Mouse (Mus musculus): ENCODE data around the gene Tas2r134. TPM values are rescaled to one million over a fixed set of nuclear protein-coding genes. Genes with fewer than 3 reads are reported as not detected.

Gene Tas2r134
- polyA plus RNA-seq, 1 experiment from 2014 or later: not detected

- Histone ChIP-seq H3K9me3 (ENCODE audit: low read length) (no peaks in the 10 kb centered on the region), H3K4me2 (replicated peaks; ENCODE audit: low read depth, low read length) (no peak overlapping the region), H3K27ac (ENCODE audit: low read length) (no peak overlapping the region), H3K4me3 (ENCODE audit: low read depth, low read length) (no peak overlapping the region), H3K27me3 (replicated peaks; ENCODE audit: insufficient read depth, low read length) (no peaks in the 10 kb centered on the region), H3K36me3 (ENCODE audit: insufficient read depth, low read length) (no peaks in the 10 kb centered on the region), H3K4me1 (ENCODE audit: insufficient read depth, low read depth, low read length) (no peaks in the 10 kb centered on the region), H3K9ac (replicated peaks; ENCODE audit: low read depth) (no peak overlapping the region)
- DNase-seq (ENCODE audit: low spot score) (peak; percentile 41), ATAC-seq (no peak)
- 46% methylated on average over 7 of the region's 7 CpGs for WGBS
- TF ChIP-seq EP300 (IDR thresholded peaks at IDR 0.05): no peak
- no peak for TF ChIP-seq CTCF (IDR thresholded peaks at IDR 0.05)
These were observed 16.2 kb downstream of the Tas2r134 start for GRCm38 (mm10) chr2:51643244-51644139.

- ATAC-seq (no peak), DNase-seq (ENCODE audit: low spot score) (peak; percentile 54)
- Histone ChIP-seq H3K9ac (replicated peaks; ENCODE audit: low read depth) (no peak overlapping the region), H3K4me2 (replicated peaks; ENCODE audit: low read depth, low read length) (no peak overlapping the region), H3K27ac (ENCODE audit: low read length) (no peak overlapping the region), H3K4me3 (ENCODE audit: low read depth, low read length) (no peak overlapping the region), H3K27me3 (replicated peaks; ENCODE audit: insufficient read depth, low read length) (no peaks in the 10 kb centered on the region), H3K9me3 (ENCODE audit: low read length) (no peaks in the 10 kb centered on the region), H3K4me1 (ENCODE audit: insufficient read depth, low read depth, low read length) (no peaks in the 10 kb centered on the region), H3K36me3 (ENCODE audit: insufficient read depth, low read length) (no peaks in the 10 kb centered on the region)
- TF ChIP-seq CTCF (IDR thresholded peaks at IDR 0.05): no peak
- TF ChIP-seq EP300 (IDR thresholded peaks at IDR 0.05): no peak
- WGBS: 61% methylated on average over 3 of the region's 3 CpGs
These were observed 20.7 kb downstream of the Tas2r134 start for GRCm38 (mm10) chr2:51647972-51648371.

GRCm38 (mm10) chr2:51649887-51650286 is 22.6 kb downstream of the Tas2r134 start:
- Histone ChIP-seq H3K36me3 (ENCODE audit: insufficient read depth, low read length) (no peaks in the 10 kb centered on the region), H3K27ac (ENCODE audit: low read length) (no peak overlapping the region), H3K27me3 (replicated peaks; ENCODE audit: insufficient read depth, low read length) (no peaks in the 10 kb centered on the region), H3K9ac (replicated peaks; ENCODE audit: low read depth) (no peak overlapping the region), H3K4me1 (ENCODE audit: insufficient read depth, low read depth, low read length) (no peaks in the 10 kb centered on the region), H3K4me3 (ENCODE audit: low read depth, low read length) (no peak overlapping the region), H3K9me3 (ENCODE audit: low read length) (no peaks in the 10 kb centered on the region), H3K4me2 (replicated peaks; ENCODE audit: low read depth, low read length) (no peak overlapping the region)
- TF ChIP-seq CTCF (IDR thresholded peaks at IDR 0.05): no peak
- TF ChIP-seq EP300 (IDR thresholded peaks at IDR 0.05): no peak
- DNase-seq (ENCODE audit: low spot score): no peak
- 86% methylated on average over 1 of the region's 1 CpGs for WGBS
- no peak for ATAC-seq

GRCm38 (mm10) chr2:51652086-51652485 is 24.8 kb downstream of the Tas2r134 start:
- H3K27ac ChIP-seq (ENCODE audit: low read length): no peak overlapping the region
- TF ChIP-seq EP300 (IDR thresholded peaks at IDR 0.05): no peak
- TF ChIP-seq CTCF (IDR thresholded peaks at IDR 0.05): no peak
- no peaks in the 10 kb centered on the region; the same call in 1 of the 2 replicates for H3K4me1 ChIP-seq (ENCODE audit: insufficient read depth, low read depth, low read length)
- ATAC-seq: no peak
- H3K36me3 ChIP-seq (ENCODE audit: insufficient read depth, low read length): no peaks in the 10 kb centered on the region
- H3K9ac ChIP-seq (replicated peaks; ENCODE audit: low read depth): no peak overlapping the region
- no peaks in the 10 kb centered on the region for H3K27me3 ChIP-seq (replicated peaks; ENCODE audit: insufficient read depth, low read length)
- no peak overlapping the region for H3K4me2 ChIP-seq (replicated peaks; ENCODE audit: low read depth, low read length)
- WGBS: 91% methylated on average over 10 of the region's 10 CpGs
- no peak overlapping the region for H3K4me3 ChIP-seq (ENCODE audit: low read depth, low read length)
- DNase-seq (ENCODE audit: low spot score): no peak
- no peaks in the 10 kb centered on the region for H3K9me3 ChIP-seq (ENCODE audit: low read length)

GRCm38 (mm10) chr2:51657684-51658083 is 30.4 kb downstream of the Tas2r134 start:
- DNase-seq (ENCODE audit: low spot score) (no peak), ATAC-seq (no peak)
- WGBS: 34% methylated on average over 3 of the region's 3 CpGs
- H3K4me1 ChIP-seq (ENCODE audit: insufficient read depth, low read depth, low read length): no peaks in the 10 kb centered on the region; the same call in 1 of the 2 replicates
- no peaks in the 10 kb centered on the region for H3K9me3 ChIP-seq (ENCODE audit: low read length)
- H3K9ac ChIP-seq (replicated peaks; ENCODE audit: low read depth): no peak overlapping the region
- TF ChIP-seq CTCF (IDR thresholded peaks at IDR 0.05): no peak
- no peak for TF ChIP-seq EP300 (IDR thresholded peaks at IDR 0.05)
- no peak overlapping the region for H3K4me3 ChIP-seq (ENCODE audit: low read depth, low read length)
- H3K27me3 ChIP-seq (replicated peaks; ENCODE audit: insufficient read depth, low read length): no peaks in the 10 kb centered on the region
- H3K4me2 ChIP-seq (replicated peaks; ENCODE audit: low read depth, low read length): no peak overlapping the region
- H3K27ac ChIP-seq (ENCODE audit: low read length): no peak overlapping the region
- no peaks in the 10 kb centered on the region for H3K36me3 ChIP-seq (ENCODE audit: insufficient read depth, low read length)

- Histone ChIP-seq H3K27me3 (replicated peaks; ENCODE audit: insufficient read depth, low read length) (no peaks in the 10 kb centered on the region), H3K9me3 (ENCODE audit: low read length) (no peaks in the 10 kb centered on the region), H3K4me1 (ENCODE audit: insufficient read depth, low read depth, low read length) (no peaks in the 10 kb centered on the region; the same call in 1 of the 2 replicates), H3K4me3 (ENCODE audit: low read depth, low read length) (no peak overlapping the region), H3K36me3 (ENCODE audit: insufficient read depth, low read length) (no peaks in the 10 kb centered on the region), H3K27ac (ENCODE audit: low read length) (no peak overlapping the region), H3K4me2 (replicated peaks; ENCODE audit: low read depth, low read length) (no peak overlapping the region), H3K9ac (replicated peaks; ENCODE audit: low read depth) (no peak overlapping the region)
- TF ChIP-seq EP300 (IDR thresholded peaks at IDR 0.05) (peak; percentile 69; the same call in 1 of the 2 replicates), CTCF (IDR thresholded peaks at IDR 0.05) (no peak)
- DNase-seq (ENCODE audit: low spot score) (peak; percentile 78), ATAC-seq (peak; percentile 72)
- 50% methylated on average over 5 of the region's 5 CpGs for WGBS
These were observed 31.0 kb downstream of the Tas2r134 start for GRCm38 (mm10) chr2:51658288-51658687.
